10 mouse cellular contexts compared by ENCODE assay signal in genomic region chr16:91896426-91896830, GRCm38 (mm10).
DNase-seq lines count a peak whose midpoint lies in the region; ATAC-seq lines count a peak whose summit lies in the region.
"Had no signal": no experiment of that assay in that cellular context is flagged by ENCODE, and none has a peak within 500 bp of the region (broad histone marks: within the 10 kb centered on the region; RNA-seq: fewer than 3 reads in every experiment).

No protein-coding gene starts in this region.

- no peaks in the 10 kb centered on the region for H3K9me3 ChIP-seq in hindbrain, embryonic 15.5 days
- H3K9me3 ChIP-seq in hindbrain, embryonic 11.5 days (ENCODE audit: control insufficient read depth, low read length): no peaks in the 10 kb centered on the region

- H3K36me3 ChIP-seq in hindbrain, embryonic 15.5 days: peaks cover 35% of the 10 kb centered on the region
- H3K36me3 ChIP-seq in hindbrain, embryonic 11.5 days (ENCODE audit: control insufficient read depth, insufficient read depth, low read length): no peaks in the 10 kb centered on the region

- H3K4me3 ChIP-seq in hindbrain, embryonic 15.5 days: no peak overlapping the region
- no peak overlapping the region for H3K4me3 ChIP-seq in hindbrain, embryonic 11.5 days (ENCODE audit: low read depth, low read length)

- DNase-seq in hindbrain, embryonic 11.5 days (ENCODE audit: low spot score): no peak
- peak; percentile 81 to 87 for DNase-seq in cerebellum, postnatal 14 days
- DNase-seq in layer of hippocampus, postnatal 10 days (ENCODE audit: low spot score in 2 of 2): peak; percentile 83 to 86
- DNase-seq in right cerebral cortex, postnatal 10 days (ENCODE audit: low spot score in 2 of 2): peak; percentile 91 to 93
- no peak for DNase-seq in thymus, postnatal 25 days
- no peak for DNase-seq in spleen, adult 12 weeks (ENCODE audit: low spot score)
- DNase-seq in lung, postnatal 36 days: no peak

- H3K4me2 ChIP-seq in hindbrain, embryonic 15.5 days: no peak overlapping the region
- no peak overlapping the region for H3K4me2 ChIP-seq in hindbrain, embryonic 11.5 days (replicated peaks; ENCODE audit: low read depth, low read length)

- peaks cover 20% of the 10 kb centered on the region for H3K4me1 ChIP-seq in hindbrain, embryonic 15.5 days (replicated peaks)
- no peaks in the 10 kb centered on the region for H3K4me1 ChIP-seq in hindbrain, embryonic 11.5 days (replicated peaks; ENCODE audit: control insufficient read depth, insufficient read depth, low read length)

- H3K27ac ChIP-seq in hindbrain, embryonic 15.5 days (replicated peaks): peak overlapping the region; percentile 58
- H3K27ac ChIP-seq in hindbrain, embryonic 11.5 days (ENCODE audit: low read depth, low read length): no peak overlapping the region
- H3K27ac ChIP-seq: liver, embryonic 14.5 days had no signal

- 50% methylated on average over 6 of the region's 6 CpGs for WGBS in hindbrain, embryonic 15.5 days
- 77% methylated on average over 6 of the region's 6 CpGs for WGBS in hindbrain, embryonic 11.5 days

- H3K9ac ChIP-seq in hindbrain, embryonic 15.5 days: no peak overlapping the region
- no peak overlapping the region for H3K9ac ChIP-seq in hindbrain, embryonic 11.5 days (ENCODE audit: low read depth, low read length)
- H3K9ac ChIP-seq: liver, embryonic 14.5 days had no signal

- no peaks in the 10 kb centered on the region for H3K27me3 ChIP-seq in hindbrain, embryonic 15.5 days
- H3K27me3 ChIP-seq in hindbrain, embryonic 11.5 days (ENCODE audit: control insufficient read depth, insufficient read depth, low read length): no peaks in the 10 kb centered on the region

- ATAC-seq in hindbrain, embryonic 15.5 days (ENCODE audit: low FRiP score, low read depth): peak; percentile 55; the same call in 1 of the 2 replicates
- no peak for ATAC-seq in hindbrain, embryonic 11.5 days (ENCODE audit: low FRiP score)
- ATAC-seq: intestine, embryonic 16.5 days had no signal

Comparison
In these comparisons a context has a peak if more than half of its experiments do, and no peak if none do; other contexts are left out.
1. DNase-seq: peak in cerebellum, postnatal 14 days (2 of 2), layer of hippocampus, postnatal 10 days (2 of 2) and right cerebral cortex, postnatal 10 days (2 of 2); none in hindbrain, embryonic 11.5 days (single experiment), thymus, postnatal 25 days (single experiment), spleen, adult 12 weeks (single experiment) and lung, postnatal 36 days (single experiment).